Mouse (Mus musculus) MEL (cell line): ENCODE data around the gene Etfa. TPM values are rescaled to one million over a fixed set of nuclear protein-coding genes. Genes with fewer than 3 reads are reported as not detected.

Source experiments
- DNase-seq: peaks from one replicate; pipeline ENCODE4 v3.0.0; 2011; ENCODE audit warnings: low read depth, low spot score
- H3K27ac ChIP-seq: 2 replicates; pipeline ENCODE4 v1.5.1; 2012; ENCODE audit warnings: low read depth, mild to moderate bottlenecking, control low read depth, low read length, moderate library complexity; ENCODE audit not compliant: control insufficient read depth
- H3K27me3 ChIP-seq, 2 experiments: fragments of 150-350 bp in 1 of 2; sonication (generic) in 1 of 2; 2 replicates each; pipeline ENCODE4 v1.6.1; 2012; ENCODE audit warnings: low read length in 2 of 2, mild to moderate bottlenecking in 2 of 2, improper control_type of control experiment in 1 of 2, moderate library complexity in 1 of 2; ENCODE audit not compliant: insufficient read depth in 2 of 2, control insufficient read depth in 1 of 2
- H3K36me3 ChIP-seq, 2 experiments: 2 replicates each; pipeline ENCODE4 v1.6.1; 2012 to 2014; ENCODE audit warnings: low read length in 2 of 2, improper control_type of control experiment in 1 of 2, inconsistent platforms in 1 of 2, mild to moderate bottlenecking in 1 of 2; ENCODE audit not compliant: insufficient read depth in 2 of 2, control insufficient read depth in 1 of 2
- H3K4me1 ChIP-seq, 2 experiments: fragments of 150-350 bp in 1 of 2; sonication (generic) in 1 of 2; 2 replicates each; pipeline ENCODE4 v1.6.1; 2012; ENCODE audit warnings: low read length in 2 of 2, improper control_type of control experiment in 1 of 2, mild to moderate bottlenecking in 1 of 2; ENCODE audit not compliant: insufficient read depth in 2 of 2, control insufficient read depth in 1 of 2
- H3K4me3 ChIP-seq, 2 experiments: fragments of 150-350 bp in 1 of 2; sonication (generic) in 1 of 2; 2 replicates each; pipeline ENCODE4 v1.5.1; 2012; ENCODE audit warnings: low read depth in 2 of 2, low read length in 2 of 2, mild to moderate bottlenecking in 2 of 2, moderate library complexity in 2 of 2, control low read depth in 1 of 2, improper control_type of control experiment in 1 of 2; ENCODE audit not compliant: control insufficient read depth in 1 of 2, insufficient read depth in 1 of 2
- H3K79me2 ChIP-seq: 2 replicates; pipeline ENCODE4 v1.6.1; 2012; ENCODE audit warnings: mild to moderate bottlenecking, low read length, moderate library complexity; ENCODE audit not compliant: control insufficient read depth, poor library complexity, insufficient read depth
- H3K9ac ChIP-seq: 2 replicates; pipeline ENCODE4 v1.6.1; 2012; ENCODE audit warnings: low read depth, mild to moderate bottlenecking, control low read depth, low read length, moderate library complexity; ENCODE audit not compliant: control insufficient read depth, poor library complexity, severe bottlenecking
- H3K9me3 ChIP-seq: fragments of 150-350 bp; sonication (generic); replicated peaks from 2 replicates; pipeline ENCODE4 v1.6.1; 2012; ENCODE audit warnings: mild to moderate bottlenecking, low read length, improper control_type of control experiment, moderate library complexity; ENCODE audit not compliant: insufficient read depth
- CTCF ChIP-seq, 3 experiments: IDR thresholded peaks in 2 of 3; conservative IDR thresholded peaks in 1 of 3; 2 replicates each; pipeline ENCODE4 v1.5.1; 2011 to 2012; ENCODE audit warnings: low read length in 3 of 3, low read depth in 2 of 3, mild to moderate bottlenecking in 2 of 3, improper control_type of control experiment in 1 of 3, inconsistent platforms in 1 of 3, mixed read lengths in 1 of 3, moderate library complexity in 1 of 3; ENCODE audit not compliant: control insufficient read depth in 1 of 3, insufficient read depth in 1 of 3, poor library complexity in 1 of 3, severe bottlenecking in 1 of 3
- ELF1 ChIP-seq: IDR thresholded peaks from 2 replicates; pipeline ENCODE4 v1.6.1; 2014; ENCODE audit warnings: low read depth, mild to moderate bottlenecking, inconsistent platforms, low read length, improper control_type of control experiment, moderate library complexity
- EP300 ChIP-seq, 2 experiments: IDR thresholded peaks; 2 replicates each; pipeline ENCODE4 v1.6.1; 2011; ENCODE audit warnings: improper control_type of control experiment in 2 of 2, low read length in 2 of 2, low read depth in 1 of 2, mild to moderate bottlenecking in 1 of 2
- GATA1 ChIP-seq: IDR thresholded peaks from 2 replicates; pipeline ENCODE4 v1.6.1; 2011; ENCODE audit warnings: low read depth, low read length, improper control_type of control experiment
- MAFK ChIP-seq: IDR thresholded peaks from 2 replicates; pipeline ENCODE4 v1.6.1; 2011; ENCODE audit warnings: low read depth, mild to moderate bottlenecking, low read length, improper control_type of control experiment, borderline replicate concordance
- MAX ChIP-seq: IDR thresholded peaks from 2 replicates; pipeline ENCODE4 v1.6.1; 2011; ENCODE audit warnings: low read length, improper control_type of control experiment
- MXI1 ChIP-seq: IDR thresholded peaks from 2 replicates; pipeline ENCODE4 v1.6.1; 2011; ENCODE audit warnings: mild to moderate bottlenecking, low read depth, low read length, improper control_type of control experiment
- MYB ChIP-seq: IDR thresholded peaks from 2 replicates; pipeline ENCODE4 v1.6.1; 2011; ENCODE audit warnings: mild to moderate bottlenecking, low read depth, low read length, improper control_type of control experiment
- MYC ChIP-seq: IDR thresholded peaks from 2 replicates; pipeline ENCODE4 v1.6.1; 2011; ENCODE audit warnings: low read depth, mild to moderate bottlenecking, low read length, improper control_type of control experiment, moderate library complexity
- NRF1 ChIP-seq: IDR thresholded peaks from 2 replicates; pipeline ENCODE4 v1.6.1; 2014; ENCODE audit warnings: low read depth, mild to moderate bottlenecking, inconsistent platforms, low read length, improper control_type of control experiment, moderate library complexity; ENCODE audit not compliant: poor library complexity, insufficient read depth, severe bottlenecking
- POLR2A ChIP-seq, 2 experiments: IDR thresholded peaks; 2 replicates each; pipeline ENCODE4 v1.6.1; 2011 to 2012; ENCODE audit warnings: low read length in 2 of 2, mild to moderate bottlenecking in 2 of 2, control low read depth in 1 of 2, improper control_type of control experiment in 1 of 2, low read depth in 1 of 2, moderate library complexity in 1 of 2; ENCODE audit not compliant: control insufficient read depth in 1 of 2, insufficient read depth in 1 of 2, poor library complexity in 1 of 2
- POLR2AphosphoS5 ChIP-seq: IDR thresholded peaks from 2 replicates; pipeline ENCODE4 v1.6.1; 2012; ENCODE audit warnings: low read depth, borderline replicate concordance, mild to moderate bottlenecking, inconsistent platforms, low read length, moderate library complexity, mixed read lengths
- SIN3A ChIP-seq: IDR thresholded peaks from 2 replicates; pipeline ENCODE4 v1.6.1; 2012; ENCODE audit warnings: low read length, improper control_type of control experiment, inconsistent platforms
- SMC3 ChIP-seq: IDR thresholded peaks from 2 replicates; pipeline ENCODE4 v1.6.1; 2011; ENCODE audit warnings: low read depth, low read length, improper control_type of control experiment
- UBTF ChIP-seq: IDR thresholded peaks from 2 replicates; pipeline ENCODE4 v1.6.1; 2012; ENCODE audit warnings: low read depth, mild to moderate bottlenecking, inconsistent platforms, low read length, improper control_type of control experiment, moderate library complexity, borderline replicate concordance; ENCODE audit not compliant: insufficient read depth
- USF1 ChIP-seq: IDR thresholded peaks from 2 replicates; pipeline ENCODE4 v1.6.1; 2014; ENCODE audit warnings: low read depth, mild to moderate bottlenecking, inconsistent platforms, low read length, improper control_type of control experiment, moderate library complexity
- polyA plus RNA-seq, 2 experiments: library from polyadenylated mRNA; stranded (reverse) in 1 of 2; unstranded in 1 of 2; fragments of >175 nt in 1 of 2; fragments of >200 nt in 1 of 2; gene quantifications; 2 replicates each; pipeline versions ENCODE4 v1.2.1 to v1.2.4; 2012; ENCODE audit warnings: low replicate concordance in 2 of 2, low read depth in 1 of 2; ENCODE audit not compliant: insufficient read length in 2 of 2, insufficient read depth in 1 of 2, missing spikeins in 1 of 2
- total RNA-seq: library from RNA; depleted of rRNA; stranded (reverse); fragments of 300-350 nt; gene quantifications from 2 replicates; pipeline ENCODE4 v1.2.3, GENCODE M21; 2012

Etfa gene
- total and polyA plus RNA-seq, 3 experiments: 37.5 to 126 TPM; not detected in 1

DNA sequence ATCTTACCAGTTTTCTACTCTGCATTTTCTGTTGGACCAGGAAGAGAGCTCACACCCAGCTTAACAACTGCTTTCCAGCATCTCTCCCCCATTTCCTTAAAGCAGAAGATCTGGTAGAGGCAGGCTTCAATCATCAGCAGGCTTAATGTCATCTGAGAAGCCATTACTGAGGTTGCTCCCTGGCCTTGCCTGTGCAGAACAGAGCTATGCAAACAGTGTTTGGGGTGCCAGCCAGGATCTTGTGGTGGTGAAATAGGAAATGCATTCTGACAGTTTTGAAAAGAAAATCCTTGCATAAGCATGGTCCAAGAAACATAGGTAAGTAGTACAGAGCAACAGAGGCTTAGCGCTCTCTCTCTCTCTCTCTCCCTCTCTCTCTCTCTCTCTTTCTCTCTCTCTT is 48.9 kb upstream of the Etfa start:
- no peak overlapping the region for H3K4me3 ChIP-seq
- no peaks in the 10 kb centered on the region for H3K36me3 ChIP-seq
- DNase-seq: no peak
- H3K27me3 ChIP-seq: no peaks in the 10 kb centered on the region
- no peaks in the 10 kb centered on the region for H3K4me1 ChIP-seq
- H3K9me3 ChIP-seq: no peaks in the 10 kb centered on the region
- no peak overlapping the region for H3K9ac ChIP-seq
- no peaks in the 10 kb centered on the region for H3K79me2 ChIP-seq
- no peak overlapping the region for H3K27ac ChIP-seq
- TF ChIP-seq POLR2AphosphoS5 (no peak), CTCF (IDR thresholded peaks at IDR 0.05 in 2 of 3, conservative IDR thresholded peaks at IDR 0.05 in 1 of 3; ENCODE audit: control insufficient read depth in 1 of 3, insufficient read depth in 1 of 3, low read depth in 2 of 3, low read length in 3 of 3, poor library complexity in 1 of 3, severe bottlenecking in 1 of 3) (no peak), MAX (no peak), MYC (no peak), MYB (no peak), SMC3 (no peak), SIN3A (no peak), MXI1 (no peak), MAFK (no peak)

DNA sequence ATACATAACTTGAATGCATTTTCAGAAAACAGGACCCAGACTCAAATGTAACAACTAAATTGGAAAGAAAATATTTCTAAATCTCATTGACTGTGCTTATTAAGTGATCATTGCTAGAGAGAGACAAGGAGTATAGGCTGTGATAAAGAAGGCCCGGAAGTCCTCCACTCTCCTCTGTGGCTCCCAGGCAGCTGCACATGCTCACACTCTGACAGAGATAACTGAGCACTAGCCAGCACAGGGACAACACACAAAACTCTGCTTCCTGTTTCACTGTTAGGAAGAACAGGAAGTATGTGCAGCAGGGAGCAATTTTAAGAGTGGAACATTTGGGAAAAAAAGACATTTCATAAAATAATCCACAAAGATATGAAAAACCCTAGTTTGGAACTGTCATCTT is 42.9 kb upstream of the Etfa start:
- Histone ChIP-seq H3K79me2 (no peaks in the 10 kb centered on the region), H3K27ac (0 out of 2 replicates have a peak overlapping the region, but pooled peaks have one; percentile 23), H3K9me3 (no peaks in the 10 kb centered on the region), H3K4me1 (peaks cover 0 to 9% of the 10 kb centered on the region in 2 experiments; a peak in 1 of 4 replicates), H3K4me3 (no peak overlapping the region), H3K36me3 (peaks cover 0 to 10% of the 10 kb centered on the region in 2 experiments; a peak in 2 of 4 replicates), H3K9ac (no peak overlapping the region), H3K27me3 (no peaks in the 10 kb centered on the region)
- peak; percentile 74 for DNase-seq
- peak; percentile 62 for TF ChIP-seq GATA1
- TF ChIP-seq NRF1: peak; percentile 61
- 0 out of 4 replicates have a peak, but pooled peaks of 1 of the 2 experiments have one; percentile 22 for TF ChIP-seq POLR2A (IDR thresholded peaks at IDR 0.05; ENCODE audit: control insufficient read depth in 1 of 2, insufficient read depth in 1 of 2, low read depth in 1 of 2, low read length in 2 of 2, poor library complexity in 1 of 2)
- TF ChIP-seq ELF1: peak; percentile 73
- 0 out of 2 replicates have a peak, but pooled peaks have one; percentile 74 for TF ChIP-seq MYC
- no peak for TF ChIP-seq MXI1
- TF ChIP-seq EP300 (IDR thresholded peaks at IDR 0.05; ENCODE audit: low read depth in 1 of 2, low read length in 2 of 2): peak in 1 of 2 experiments; percentile 29; a peak in 1 of 4 replicates
- TF ChIP-seq UBTF: no peak
- no peak for TF ChIP-seq USF1
- peak; percentile 60; the same call in 1 of the 2 replicates for TF ChIP-seq MAX
